Mouse (Mus musculus) cortical plate, adult 2 months (tissue): ENCODE measurements around the gene Pomc.

Experiments used
- CTCF ChIP-seq: fragments of 200-500 bp; IDR thresholded peaks from 2 replicates; pipeline ENCODE4 v1.5.1; 2011; ENCODE audit warnings: mild to moderate bottlenecking, control low read depth, low read length; ENCODE audit not compliant: insufficient read depth; ENCODE audit errors: extremely low read depth
- POLR2A ChIP-seq: fragments of 200-500 bp; IDR thresholded peaks from 2 replicates; pipeline ENCODE4 v1.6.1; 2011; ENCODE audit warnings: mild to moderate bottlenecking, low read length, control low read depth; ENCODE audit not compliant: insufficient read depth; ENCODE audit errors: extremely low read depth

GRCm38 (mm10) chr12:3984446-3984845 lies 29.7 kb downstream of the Pomc start:
- TF ChIP-seq CTCF (no peak), POLR2A (no peak)
